Mouse (Mus musculus) megakaryocyte progenitor cell, adult 5-6 weeks (primary cell): Measurements from ENCODE around the gene Gm20481. TPM values are rescaled to one million over a fixed set of nuclear protein-coding genes. Genes with fewer than 3 reads are reported as not detected.
"Not testable (repeated sequence)": the region's sequence is repeated elsewhere in the genome, so short reads cannot be mapped to it uniquely, and the experiment has no call there.

Source experiments
- ATAC-seq: replicated peaks from 2 replicates; pipeline ENCODE4 v1.8.0; 2016; ENCODE audit warnings: mild to moderate bottlenecking, moderate TSS enrichment, inconsistent platforms; ENCODE audit not compliant: poor library complexity
- total RNA-seq, 2 experiments: library from RNA; stranded (forward) in 1 of 2; stranded (reverse) in 1 of 2; fragments of 157-497, 149-512 nt in 1 of 2; fragments of 200-1000 nt in 1 of 2; gene quantifications; 2 replicates each; pipeline versions ENCODE4 v1.2.3 to v1.2.4; 2015 to 2017

The Gm20481 gene
- total RNA-seq (2015) (not detected in 2 replicates), total RNA-seq (2017) (not detected in 2 replicates)

DNA sequence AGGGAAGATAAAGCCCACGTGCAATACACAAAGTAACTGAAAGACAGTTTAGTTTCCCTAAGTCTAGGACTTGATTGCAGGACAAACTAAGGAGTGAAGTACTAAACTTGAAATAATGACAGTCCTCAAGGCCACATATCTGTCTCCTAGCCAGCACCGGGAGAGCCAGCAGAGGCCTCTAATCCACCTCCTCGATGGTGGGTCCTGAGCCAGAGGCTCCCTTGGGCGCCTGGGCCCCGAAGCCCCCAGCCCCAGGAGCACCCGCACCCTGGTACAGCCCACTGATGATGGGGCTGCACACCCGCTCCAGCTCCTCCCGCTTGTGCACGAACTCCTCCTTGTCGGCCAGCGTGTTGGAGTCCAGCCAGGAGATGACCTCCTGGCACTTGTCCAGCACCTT is at the start of gene Gm20481:
Gm20481 (plus strand) TSS at position 91 of the 400 bp plus-strand sequence.
- not testable (repeated sequence) for ATAC-seq

DNA sequence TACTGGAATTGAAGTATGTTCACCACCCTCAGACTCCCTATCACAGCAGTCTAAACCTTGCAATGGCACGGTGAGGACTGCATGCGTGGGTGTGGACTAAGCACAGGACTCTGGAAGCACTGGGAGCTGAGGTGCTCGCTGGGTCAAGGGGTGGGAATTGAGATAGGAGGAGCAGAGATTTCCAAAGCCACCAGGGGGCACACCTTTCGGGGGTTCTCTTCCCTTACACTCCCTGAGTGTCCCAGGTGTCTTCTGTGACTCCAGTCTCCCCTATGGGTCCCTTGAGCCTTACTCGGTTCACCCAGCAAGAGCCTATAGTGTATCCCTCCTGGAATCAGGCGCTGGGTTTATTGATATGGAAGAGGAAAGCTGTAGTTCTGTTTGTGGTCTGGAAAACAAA is 46.8 kb upstream of the Gm20481 start:
- peak; percentile 52; the same call in 1 of the 2 replicates for ATAC-seq

DNA sequence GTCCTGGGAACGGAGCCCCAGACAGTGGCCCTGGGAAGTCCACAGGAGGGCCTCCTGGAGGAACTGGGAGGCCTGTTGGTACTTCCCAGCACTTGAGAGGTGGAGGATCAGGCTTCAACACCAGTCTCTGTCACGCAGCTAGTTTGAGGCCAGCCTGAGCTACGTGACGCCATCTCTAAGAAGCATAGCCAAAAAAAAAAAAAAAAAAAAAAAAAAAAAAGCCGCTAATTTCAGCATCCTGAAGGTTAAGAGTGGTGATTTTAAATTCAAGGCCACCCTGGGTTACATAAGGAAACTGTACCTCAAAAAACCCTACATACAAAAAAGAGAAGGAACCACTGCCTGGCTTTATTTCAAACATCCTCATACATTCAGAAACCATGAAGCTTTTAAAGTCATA is 45.5 kb upstream of the Gm20481 start:
- no peak for ATAC-seq

DNA sequence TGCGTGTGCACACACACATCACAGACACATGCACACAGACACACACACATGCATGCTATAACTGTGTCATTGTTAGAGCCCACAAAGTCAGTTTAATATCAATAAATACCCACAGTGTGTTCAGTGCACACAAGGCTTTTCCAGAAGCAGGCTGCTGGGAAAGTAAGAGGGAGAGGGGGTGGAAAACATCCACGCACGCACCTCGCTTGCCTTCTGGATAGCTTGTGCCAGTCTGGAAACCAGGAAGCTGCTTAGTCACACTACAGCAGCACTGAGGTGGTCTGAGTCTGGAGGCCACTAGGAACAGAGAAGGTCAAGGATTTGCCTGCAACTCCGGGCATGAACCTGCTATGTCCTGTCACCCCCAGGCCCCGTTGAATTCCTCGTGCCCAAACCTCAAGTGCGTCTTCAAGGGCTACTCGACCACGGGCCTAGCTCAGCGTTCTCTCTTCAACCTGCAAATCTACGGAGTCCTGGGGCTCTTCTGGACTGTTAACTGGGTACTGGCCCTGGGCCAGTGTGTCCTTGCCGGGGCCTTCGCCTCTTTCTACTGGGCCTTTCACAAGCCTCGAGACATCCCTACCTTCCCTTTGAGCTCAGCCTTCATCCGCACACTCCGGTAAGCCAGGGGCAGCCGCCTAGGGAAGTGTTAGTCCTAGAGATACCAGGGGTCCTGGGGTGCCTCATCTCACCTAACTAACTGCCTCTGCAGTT is 42.2 kb upstream of the Gm20481 start:
- ATAC-seq: no peak

DNA sequence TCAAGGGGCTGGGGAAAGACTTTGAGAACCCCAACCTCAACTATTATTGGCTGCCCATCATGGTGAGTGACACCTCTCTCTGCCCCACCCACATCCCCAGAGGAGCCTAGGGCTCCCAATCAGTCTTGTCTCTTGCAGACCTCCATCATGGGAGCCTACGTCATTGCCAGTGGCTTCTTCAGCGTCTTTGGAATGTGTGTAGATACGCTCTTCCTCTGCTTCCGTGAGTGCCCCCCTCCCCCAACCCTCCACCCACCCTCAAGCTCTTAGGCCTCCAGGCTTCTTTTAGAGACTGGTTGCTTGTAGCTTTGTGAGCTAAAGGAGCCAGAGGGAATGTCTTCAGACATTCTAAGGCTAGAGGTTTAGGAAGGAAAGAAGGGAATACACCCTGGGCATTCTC is 40.9 kb upstream of the Gm20481 start:
- no peak for ATAC-seq

DNA sequence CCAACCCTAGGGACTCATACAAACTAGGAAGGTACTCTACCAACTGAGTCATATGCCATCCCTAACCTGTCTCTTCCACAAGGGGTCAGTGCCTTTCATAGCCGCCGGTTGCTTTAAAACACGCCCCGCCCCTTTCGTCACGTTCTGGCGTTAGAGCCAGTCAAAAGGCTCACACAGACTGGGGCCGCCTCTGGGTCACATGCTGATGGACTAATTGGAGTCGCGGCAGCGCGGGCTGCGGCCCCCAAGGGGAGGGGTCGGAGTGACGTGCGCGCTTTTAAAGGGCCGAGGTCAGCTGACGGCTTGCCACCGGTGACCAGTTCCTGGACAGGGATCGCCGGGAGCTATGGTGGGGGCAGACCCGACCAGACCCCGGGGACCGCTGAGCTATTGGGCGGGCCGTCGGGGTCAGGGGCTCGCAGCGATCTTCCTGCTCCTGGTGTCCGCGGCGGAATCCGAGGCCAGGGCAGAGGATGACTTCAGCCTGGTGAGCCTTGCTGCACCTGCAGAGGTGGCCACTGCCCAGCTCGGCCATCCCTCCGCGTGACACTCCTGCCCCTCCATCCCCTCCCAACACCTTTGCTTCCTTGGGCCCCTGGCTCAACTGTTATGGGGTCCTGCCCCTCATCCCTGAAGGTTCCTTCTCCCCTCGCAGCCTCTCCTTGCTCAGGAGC is 38.5 kb upstream of the Gm20481 start, which contains the start of gene Neu1:
Neu1 (plus strand) TSS at position 193 of the 674 bp plus-strand sequence.
- ATAC-seq: peak; percentile 94

DNA sequence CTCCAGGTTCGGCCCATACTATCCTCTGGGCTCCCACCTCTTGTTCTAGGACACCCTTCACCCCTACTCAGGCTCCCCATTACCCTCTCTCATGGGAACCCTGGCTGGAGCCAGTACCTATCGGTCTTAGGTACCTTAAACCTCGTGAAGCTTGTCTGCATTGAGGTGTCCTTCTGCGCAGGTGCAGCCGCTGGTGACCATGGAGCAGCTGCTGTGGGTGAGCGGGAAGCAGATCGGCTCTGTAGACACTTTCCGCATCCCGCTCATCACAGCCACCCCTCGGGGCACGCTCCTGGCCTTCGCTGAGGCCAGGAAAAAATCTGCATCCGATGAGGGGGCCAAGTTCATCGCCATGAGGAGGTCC is 38.0 kb upstream of the Gm20481 start:
- ATAC-seq: no peak

DNA sequence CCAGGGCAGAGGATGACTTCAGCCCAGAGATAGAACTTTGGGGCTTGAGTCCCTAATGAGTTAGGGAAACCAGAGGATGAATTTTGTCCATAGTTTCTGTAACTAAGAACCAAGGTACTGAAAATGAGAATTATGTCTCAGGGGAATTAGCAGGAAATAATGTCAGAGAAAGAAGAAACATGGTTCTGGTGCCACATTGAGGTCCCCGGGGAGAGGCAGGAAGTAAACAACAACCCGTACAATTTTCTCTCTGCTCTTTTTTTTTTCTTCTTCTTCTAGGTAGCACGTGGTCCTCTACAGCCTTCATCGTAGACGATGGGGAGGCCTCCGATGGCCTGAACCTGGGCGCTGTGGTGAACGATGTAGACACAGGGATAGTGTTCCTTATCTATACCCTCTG is 37.4 kb upstream of the Gm20481 start:
- ATAC-seq: no peak

DNA sequence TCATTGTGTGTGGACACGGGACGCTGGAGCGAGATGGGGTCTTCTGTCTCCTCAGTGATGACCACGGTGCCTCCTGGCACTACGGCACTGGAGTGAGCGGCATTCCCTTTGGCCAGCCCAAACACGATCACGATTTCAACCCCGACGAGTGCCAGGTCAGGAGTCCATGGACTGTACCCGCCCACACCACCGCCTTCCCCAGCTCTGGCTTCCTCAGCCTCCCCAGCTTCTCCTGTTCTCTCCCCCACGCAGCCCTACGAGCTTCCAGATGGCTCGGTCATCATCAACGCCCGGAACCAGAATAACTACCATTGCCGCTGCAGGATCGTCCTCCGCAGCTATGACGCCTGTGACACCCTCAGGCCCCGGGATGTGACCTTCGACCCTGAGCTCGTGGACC is 35.7 kb upstream of the Gm20481 start:
- no peak for ATAC-seq

DNA sequence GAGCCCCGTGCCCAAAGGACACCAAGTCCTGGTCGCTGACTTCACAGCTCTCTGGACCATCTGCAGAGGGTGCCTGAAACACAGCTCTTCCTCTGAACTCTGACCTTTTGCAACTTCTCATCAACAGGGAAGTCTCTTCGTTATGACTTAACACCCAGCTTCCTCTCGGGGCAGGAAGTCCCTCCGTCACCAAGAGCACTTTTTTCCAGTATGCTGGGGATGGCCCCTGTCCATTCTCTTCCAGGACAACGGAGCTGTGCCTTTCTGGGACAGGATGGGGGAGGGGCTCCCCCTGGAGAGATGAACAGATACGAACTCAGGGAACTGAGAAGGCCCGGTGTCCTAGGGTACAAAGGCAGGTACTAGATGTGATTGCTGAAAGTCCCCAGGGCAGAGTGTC is 34.9 kb upstream of the Gm20481 start:
- ATAC-seq: 0 out of 2 replicates have a peak, but pooled peaks have one; percentile 10

DNA sequence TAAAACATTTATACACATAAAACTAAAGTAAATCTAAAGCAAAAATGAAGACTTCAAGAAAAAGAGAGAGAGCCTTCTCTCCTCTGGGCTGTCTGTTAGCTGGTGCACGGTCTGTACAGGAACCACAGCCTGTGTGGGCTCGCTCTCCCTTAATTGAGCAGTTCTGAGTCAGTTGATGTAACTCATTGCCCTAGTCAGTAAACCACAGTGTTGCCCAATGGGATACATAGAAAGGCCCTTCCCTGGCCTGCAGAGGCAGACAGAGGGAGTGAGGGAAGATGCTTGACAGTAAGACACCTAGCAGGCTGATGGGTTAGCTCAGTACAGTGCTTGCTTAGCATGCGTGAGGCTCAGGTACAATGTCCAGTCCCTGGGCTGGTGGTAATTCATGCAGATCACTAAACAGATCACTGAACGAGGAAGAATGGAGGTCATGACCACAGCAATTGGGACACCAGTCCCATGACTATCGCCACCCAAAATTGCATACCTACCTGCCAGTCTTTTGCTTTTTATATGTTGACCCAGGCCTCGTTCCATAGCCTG is 31.7 kb upstream of the Gm20481 start:
- ATAC-seq: peak; percentile 76

DNA sequence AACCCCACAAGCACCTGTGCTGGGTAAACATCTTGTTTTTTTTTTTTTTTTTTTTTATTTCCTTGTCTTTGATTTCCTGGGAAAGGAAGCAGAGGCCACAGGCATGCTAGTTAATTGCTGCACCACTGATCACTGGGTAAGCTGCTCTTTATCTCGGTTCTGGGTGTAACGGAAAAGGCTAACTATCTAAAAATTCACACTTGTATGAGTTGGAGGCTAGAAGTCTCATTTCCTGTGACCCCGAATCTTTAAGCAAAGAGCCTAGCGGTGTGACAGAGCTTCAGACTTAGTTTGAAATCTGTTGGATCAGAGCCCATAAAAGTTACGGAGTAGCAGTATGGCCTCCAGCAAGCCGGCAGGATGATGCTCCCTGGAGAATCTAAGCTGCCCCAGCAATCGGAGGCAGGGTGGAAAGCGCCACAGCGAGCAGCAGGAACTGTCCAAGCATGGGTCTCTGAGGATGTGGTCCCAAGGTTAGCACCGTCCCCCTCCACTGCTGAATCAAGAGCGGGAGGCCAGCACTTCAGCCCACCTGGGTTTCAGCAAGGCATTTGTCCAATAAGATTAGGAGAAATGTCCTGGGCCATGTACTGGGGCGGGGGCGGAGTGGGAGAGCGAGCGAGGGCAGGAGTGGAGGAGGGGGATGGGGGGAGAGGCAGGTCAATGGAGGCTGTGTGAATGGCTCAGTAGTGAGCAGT is 28.2 kb upstream of the Gm20481 start:
- peak; percentile 74 for ATAC-seq

DNA sequence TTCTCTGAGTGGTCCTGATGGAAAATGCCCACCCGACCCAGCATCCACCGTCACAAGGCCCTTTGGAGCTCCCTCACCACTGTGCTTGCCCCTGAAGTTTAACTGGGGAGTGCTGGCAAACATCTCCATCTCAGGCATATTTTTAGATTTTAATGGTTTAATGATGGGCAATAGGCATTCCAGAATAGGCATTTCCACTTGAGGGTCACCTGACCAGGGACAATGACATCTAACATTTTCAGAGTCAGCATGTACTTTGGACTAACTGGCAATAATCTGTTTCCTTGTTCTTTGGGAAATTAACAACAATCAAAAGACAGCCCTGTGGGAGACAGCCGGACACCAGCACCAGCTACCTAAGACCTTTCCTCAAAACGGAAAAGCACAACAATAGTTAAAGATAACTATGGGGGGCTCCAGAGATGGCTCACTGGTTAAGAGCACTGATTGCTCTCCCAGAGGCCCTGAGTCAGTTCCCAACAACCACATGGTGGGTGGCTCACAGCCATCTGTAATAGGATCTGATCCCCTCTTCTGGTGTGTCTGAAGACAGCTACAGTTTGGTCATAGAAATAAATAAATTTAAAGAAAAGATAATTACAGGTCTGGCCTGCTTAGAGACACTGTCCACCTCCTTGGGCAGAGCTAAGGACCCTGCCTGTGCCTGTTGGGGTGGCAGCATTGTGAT is 26.4 kb upstream of the Gm20481 start:
- ATAC-seq: no peak

DNA sequence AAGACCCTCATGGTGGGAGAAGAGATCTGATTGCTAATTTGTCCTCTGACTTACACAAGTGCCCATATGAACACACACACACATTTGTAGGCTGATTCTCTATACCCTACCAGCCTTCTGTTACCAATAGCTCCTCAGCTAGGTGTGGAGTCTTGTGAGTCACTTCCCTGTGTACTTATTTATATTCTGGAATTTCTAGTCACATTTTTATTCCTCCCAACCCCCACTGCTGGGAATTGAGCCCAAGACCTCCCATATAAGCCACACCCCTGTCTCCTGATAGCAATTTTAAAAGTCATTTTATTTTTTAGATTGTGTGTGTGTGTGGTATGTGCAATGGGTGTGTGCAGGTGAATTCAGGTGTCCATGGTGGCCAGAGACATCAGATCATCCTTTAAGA is 25.4 kb upstream of the Gm20481 start:
- no peak for ATAC-seq

DNA sequence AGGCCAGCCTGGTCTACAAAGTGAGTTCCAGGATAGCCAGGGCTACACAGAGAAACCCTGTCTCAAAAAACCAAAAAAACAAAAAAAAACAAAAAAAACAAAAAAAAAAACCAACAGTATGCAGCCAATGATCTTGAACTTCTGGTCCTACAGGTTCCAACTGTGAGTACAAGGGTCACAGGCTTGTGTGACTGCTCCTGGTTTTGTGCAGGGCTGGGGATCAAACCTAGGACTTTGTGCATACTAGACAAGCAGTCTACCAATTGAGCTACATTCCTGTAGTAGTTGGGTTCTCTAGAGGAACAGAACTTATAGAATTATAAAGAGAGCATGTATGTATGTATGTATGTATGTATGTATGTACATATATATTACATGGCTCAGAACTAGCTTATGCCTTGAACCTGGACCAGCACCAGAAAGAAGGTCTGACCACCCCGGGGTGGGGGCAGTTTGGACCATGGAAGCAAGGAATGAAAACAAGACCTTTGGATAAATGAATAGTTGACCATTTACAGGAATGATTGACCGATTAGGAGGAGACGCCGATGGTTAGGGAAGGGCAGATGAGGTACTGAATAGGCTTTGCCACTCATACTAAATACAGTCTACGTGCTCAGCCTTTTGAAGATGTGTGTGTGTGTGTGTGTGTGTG is 23.1 kb upstream of the Gm20481 start:
- no peak for ATAC-seq

DNA sequence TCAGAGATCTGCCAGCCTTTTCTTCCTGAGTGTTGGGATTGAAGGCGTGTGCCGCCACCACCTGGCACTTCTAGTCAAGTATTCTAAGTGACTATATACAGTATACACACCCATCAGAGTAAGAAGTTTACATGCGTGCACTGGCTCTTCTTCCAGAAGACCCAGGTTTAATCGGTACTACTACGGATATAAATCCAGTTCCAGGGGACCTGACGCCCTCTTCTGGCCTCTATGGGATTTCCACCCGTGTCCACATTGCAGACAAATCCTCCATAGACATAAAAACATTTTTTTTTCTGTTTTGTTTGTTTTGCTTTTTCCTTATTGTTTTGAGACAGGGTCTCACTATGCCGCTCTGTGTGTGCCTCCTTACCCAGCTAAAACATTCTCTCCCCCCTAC is 22.1 kb upstream of the Gm20481 start:
- peak; percentile 10; the same call in 1 of the 2 replicates for ATAC-seq

DNA sequence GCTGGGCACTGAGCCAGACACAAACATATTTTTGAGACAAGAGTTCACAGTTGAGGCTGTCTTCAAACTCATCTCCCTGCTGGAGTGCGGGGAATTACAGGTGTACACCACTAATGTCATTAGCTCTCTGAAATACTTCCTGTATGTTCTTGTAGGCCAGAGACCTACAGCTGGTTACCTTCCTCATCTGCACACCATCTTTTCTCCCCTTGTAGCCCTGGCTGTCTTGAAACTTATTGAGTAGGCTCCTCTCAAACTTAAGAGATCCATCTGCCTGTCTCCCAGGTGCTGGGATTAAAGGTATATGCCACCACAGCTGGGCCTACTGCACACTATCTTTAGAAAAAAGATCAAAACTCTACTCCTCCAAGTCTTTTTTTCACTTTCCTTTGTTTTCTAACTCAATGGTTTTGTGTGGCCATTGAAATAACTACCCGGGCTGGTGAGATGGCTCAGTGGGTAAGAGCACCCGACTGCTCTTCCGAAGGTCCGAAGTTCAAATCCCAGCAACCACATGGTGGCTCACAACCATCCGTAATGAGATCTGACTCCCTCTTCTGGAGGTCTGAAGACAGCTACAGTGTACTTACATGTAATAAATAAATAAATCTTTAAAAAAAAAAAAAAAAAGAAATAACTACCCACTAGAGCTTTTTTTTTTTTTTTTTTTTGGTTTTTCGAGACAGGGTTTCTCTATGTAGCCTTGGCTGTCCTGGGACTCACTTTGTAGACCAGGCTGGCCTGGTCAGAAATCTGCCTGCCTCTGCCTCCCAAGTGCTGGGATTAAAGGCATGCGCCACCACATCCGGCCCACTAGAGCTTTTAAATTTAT is 20.8 kb upstream of the Gm20481 start:
- ATAC-seq: not testable (repeated sequence)

DNA sequence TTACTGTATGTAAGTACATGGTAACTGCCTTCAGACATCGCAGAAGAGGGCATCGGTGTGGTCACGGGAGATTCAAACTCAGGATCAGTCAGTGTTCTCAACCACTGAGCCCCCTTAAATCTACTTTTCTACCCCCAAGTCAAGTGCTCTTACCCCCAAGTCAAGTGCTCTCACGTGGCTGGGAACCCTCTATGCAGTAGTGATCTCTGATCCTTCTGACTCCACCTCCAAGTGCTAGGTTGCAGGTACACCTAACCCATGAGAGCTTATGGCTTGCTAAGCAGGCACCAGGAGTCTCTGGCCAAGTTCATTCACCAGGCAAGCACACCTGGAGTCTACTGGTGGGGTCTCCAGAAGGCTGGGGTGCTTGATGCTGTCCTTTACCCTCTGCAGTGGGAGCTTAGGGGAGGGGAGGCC is 20.2 kb upstream of the Gm20481 start:
- no peak for ATAC-seq
